Mouse (Mus musculus) cerebellum, adult 8-10 months (tissue): ENCODE measurements at regions not wholly inside any gene's neighbourhood (a gene's known extent, or its start where the extent isn't known, plus 50 kb on each side); places are given as distances from the start of the nearest gene placed in this dataset.

ENCODE experiments used
- DNase-seq: peaks from one replicate; pipeline ENCODE4 v3.0.0; 2022

DNA sequence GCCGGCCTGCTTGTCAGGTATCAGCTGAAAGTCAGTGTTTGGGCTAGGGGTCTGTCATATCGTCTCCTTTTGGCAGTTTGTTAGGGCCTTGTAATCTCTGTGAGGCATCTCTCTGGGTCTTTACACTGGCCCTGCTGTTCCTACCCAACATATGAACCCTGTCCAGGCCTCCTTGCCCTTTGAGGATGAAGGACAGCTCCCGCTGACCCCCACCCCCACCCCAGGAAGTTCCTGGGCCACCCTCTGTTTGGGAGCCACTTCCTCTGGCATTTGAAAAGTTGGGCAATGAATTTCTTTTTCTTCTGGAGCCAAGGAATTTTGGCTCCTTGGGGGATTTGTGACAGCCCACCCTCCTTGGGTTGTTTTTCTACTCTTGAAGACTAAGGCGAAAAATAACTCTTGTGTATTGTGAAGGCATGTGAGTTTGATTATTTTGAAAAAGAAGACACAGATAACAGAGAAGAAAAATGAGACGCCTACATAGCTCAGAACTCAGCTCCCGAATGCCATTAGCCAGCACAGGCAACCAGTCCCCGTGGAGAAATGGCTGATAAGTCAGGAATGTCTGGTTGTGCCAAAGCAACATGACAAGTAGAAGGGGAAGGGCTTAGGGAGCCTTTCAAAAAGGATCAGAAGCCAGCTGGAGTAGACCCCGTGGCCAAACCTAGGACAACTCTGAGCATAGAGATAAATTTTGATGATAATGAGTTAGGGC lies 249.5 kb downstream of the Gm49356 start:
- no peak for DNase-seq

DNA sequence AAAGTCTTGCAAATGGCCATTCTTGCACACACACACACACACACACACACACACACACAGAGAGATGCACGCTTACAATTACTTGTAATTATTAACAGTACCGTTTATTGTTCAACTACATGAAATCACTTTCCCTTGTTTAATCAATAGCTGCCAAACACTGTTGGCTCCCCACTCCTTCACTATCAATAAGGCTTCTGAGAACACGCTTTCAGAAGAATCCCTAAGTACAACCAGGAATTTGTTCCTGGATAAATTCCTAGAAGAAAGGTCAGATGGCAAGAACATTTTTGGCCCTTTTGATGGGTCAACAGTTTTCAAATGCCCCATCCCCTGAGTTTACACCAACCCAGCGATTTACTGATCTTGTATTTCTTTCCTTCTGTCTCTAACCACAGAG lies 252.5 kb downstream of the Gm49356 start:
- DNase-seq, result no peak

DNA sequence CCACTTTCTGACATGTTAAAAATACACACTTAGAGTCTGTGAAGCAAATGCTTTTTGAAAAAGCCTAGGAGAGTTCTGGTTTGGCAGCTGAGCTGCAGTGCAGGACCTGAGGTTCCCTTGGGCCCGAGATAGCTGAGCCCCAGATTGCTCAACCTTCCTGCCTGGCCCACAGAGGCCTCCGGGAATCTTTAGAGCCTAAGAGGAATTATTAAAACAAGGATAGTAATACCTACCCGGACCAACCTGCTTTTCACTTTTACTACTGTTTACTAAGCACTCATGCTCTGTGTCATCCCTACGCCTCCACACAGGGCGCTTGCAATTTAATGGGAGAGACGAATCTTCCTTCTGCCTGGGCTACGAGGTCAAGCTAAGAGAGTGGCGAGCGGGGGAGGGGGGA lies 253.4 kb downstream of the Gm49356 start:
- no peak for DNase-seq

DNA sequence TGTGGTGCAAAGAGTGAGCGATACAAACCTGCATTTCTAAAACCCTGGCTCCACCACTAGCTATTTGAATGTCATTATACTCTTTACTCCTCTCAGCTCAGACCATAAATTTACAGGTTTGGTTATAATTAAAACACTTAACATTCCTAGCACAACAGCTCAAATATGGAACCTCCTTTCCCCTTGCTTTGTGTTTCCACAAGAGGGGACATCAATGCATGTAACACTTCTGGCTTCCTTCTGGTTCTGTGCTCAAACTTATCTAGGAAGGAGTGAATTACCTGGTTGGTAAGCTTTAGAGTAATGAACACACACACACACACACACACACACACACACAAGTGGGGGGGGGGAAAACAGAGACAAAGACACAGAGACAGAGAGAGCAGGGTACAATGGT lies 254.8 kb downstream of the Gm49356 start:
- no peak for DNase-seq

DNA sequence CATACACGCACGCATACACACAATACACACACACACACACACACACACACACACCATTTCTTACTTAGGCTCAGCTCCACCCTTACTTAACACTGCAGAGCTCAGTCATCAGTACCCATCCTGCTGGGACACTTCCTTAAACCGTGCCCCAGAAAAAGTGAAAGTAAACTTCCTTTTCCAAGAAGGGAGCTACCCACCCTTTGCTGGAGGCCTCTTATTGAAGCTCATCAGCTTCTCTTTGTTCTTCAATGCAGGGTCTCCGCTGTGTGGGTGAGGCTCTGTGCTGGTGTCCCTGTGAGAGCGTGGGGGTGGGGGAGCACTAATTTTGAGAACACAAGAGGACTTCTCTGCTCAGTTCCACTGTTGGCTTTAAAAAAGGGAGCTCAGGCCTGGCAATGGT lies 256.6 kb downstream of the Gm49356 start:
- no peak for DNase-seq

DNA sequence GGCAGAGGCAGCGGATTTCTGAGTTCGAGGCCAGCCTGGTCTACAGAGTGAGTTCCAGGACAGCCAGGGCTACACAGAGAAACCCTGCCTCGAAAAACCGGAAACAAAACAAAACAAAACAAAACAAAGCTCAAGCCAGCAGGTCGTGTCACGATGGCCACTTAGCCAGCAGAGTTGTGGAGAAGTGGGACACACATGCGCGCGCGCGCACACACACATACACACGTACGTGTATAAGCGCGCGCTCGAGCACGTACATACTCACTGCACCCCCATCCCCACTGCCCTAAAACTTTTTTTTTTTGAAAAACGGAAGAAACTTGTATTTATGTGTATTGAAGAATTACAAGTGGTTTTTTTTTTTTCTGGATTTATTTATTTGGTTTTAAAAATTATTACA lies 257.0 kb downstream of the Gm49356 start:
- no peak for DNase-seq

DNA sequence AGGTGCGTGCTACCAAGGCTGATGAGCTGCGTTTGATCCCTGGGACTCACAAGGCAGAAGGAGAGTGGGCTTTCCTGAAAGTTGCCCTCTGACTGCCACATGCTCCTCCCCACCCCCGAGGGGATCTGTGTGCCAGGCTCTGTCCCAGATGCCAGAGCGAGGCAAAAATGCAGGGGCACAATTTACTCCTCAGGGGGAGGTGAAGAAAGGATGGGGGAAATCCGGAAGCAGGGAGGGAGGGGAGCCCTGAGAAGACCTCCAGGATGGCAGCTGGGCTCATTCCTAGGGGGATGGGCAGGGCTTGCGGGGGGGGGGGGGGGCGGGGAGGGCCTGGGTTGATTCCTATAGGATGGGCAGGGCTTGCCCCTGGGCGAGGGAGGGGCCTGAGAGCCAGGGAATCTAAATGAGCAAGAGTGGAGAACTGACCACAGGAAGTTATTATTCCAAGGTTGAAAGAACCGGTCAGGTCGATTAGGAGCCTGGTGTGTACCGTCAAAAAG lies 257.5 kb downstream of the Gm49356 start:
- DNase-seq, result no peak

DNA sequence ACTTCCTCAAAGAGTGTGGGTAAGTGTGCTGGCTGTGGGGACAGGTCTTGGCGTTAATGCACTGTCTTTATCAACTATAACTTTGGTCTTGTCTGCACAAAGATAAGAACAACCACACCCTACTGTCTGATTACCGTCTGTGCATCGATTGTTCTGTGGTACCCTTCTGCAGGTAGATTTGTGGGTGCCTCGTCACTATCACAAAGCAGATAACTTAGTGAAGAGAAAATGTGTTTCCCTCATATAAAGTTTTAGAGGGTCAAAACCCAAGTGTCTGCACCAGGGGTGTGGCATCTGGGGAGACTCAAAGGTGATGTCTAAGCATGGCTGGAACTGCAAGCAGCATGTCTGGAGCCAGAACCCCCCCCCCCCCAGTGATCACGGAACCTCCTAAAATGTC lies 259.4 kb downstream of the Gm49356 start:
- DNase-seq, result no peak

DNA sequence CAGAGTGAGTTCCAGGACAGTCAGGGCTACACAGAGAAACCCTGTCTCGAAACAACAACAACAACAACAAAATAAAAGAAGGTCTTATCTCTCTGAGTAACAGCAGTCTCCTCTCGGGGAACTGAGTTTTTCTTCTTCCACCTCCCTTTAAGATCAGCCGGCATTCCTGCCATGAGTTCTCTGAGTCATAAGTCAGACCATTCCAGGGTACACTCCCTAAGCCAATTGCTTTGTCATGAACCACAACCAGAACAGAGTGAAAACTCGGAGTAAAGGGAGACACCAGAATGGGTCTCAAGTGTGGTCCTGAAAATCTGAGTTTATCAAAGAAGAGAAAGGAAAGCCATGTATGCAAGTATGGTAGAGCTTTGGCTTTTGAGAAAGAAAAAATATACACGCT lies 262.4 kb downstream of the Gm49356 start:
- DNase-seq, result no peak

DNA sequence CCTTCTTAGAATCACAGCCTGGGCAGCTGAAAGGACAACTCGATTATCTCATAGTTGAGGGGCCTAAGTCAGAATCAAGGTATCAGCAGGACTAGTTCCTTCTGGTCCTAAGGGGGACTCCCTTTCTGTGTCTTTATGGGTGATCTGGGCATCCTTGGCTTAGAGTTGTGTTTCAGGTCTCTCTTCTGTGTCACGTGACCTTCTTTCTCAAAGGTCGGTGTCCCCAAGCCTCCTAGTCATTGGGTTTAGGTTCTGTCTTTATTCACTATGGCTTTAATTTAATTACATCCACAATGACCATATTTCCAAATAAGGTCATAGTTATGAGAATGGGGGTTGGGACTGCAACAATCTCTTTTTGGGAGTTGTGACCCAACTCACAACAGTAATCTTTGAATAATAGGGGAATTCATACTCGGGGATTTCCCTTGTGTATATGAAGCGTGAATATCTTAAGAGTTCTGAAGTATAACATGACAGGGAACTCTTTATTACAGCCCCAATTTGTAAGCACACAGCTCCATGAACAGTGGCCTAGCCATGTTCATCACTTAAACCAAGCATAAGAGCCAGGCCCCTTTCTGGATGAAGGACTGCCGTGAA lies 263.8 kb downstream of the Gm49356 start:
- no peak for DNase-seq

DNA sequence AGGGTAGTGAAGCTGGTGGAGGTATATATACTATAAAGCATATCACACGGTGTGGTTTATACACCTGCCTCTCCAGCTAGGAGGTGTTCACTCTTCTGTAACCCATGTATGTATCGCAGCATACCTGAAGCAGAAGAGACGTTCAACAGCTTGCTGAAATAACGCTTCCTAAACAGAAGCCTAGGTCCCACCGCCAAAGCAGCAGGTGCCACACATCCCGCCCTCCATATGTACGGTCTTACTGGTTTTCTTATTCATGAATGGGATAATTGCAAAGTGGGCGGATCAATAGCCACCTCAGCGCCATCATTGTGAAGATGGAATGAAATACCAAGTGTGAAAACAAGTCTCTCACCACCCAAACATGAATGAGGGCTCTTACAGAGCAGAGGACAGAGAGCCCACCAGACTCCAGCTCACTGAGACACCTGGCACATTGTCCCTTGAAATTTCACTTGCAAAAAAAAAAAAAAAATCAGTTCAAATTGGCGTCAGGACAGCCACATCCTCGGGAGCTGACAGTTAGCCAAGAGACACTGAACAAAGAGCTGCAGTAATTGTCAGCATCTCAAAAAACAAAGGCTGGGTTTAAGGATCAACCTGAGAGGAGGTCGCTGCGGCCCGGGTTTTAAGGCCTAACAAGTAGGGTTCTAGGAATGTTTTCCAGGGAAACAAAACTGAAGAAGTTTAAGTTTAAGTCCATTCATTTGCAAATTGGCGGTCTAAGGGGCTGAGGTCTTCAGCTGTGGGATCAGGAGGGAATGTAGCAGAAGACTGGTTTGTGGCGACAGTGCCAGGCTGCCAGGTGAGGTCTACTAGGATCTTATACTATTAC lies 264.5 kb downstream of the Gm49356 start:
- no peak for DNase-seq

DNA sequence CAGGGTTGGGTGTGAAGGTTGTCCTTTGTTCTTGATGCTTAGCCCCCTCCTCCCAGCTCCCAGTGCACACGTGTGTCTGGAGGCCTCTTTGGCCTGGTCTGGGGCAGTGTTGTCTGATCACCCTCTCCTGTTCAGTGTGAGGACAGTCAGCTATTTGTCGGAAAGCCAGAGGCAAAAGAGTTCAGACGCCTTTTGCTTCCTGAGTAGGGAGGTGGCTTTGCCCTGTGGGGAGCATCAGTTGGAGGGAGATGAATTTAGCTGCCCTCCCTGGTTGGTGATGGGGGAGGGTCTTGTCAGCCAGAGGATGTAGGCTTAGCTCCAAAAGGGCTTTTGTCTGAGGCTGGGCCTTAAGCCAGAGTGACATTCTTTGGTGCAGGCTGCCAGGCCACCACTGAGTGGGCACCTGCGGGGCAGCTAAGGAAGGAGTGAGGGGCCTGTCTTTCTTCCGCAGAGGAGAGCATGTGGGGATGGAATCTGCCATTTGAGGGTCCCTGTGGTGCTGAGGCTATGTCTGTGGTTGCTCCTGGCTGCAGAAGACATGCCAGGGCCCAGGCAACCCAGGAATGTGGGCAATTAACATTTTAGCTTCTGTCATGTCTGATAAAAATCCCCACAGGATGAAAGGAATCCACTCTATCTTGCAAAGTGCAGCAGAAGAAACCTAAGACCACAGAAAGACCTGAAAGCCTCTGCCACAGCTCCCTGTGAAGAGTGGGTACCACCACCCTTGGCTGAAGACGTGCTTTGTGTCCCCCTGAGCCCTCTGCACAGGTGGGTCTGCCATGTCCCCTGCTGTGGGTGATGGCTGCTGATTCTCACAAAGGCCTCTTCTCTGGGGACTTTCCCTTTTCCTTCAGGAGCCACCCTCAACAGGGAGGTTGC lies 265.6 kb downstream of the Gm49356 start:
- peak; percentile 43 for DNase-seq

DNA sequence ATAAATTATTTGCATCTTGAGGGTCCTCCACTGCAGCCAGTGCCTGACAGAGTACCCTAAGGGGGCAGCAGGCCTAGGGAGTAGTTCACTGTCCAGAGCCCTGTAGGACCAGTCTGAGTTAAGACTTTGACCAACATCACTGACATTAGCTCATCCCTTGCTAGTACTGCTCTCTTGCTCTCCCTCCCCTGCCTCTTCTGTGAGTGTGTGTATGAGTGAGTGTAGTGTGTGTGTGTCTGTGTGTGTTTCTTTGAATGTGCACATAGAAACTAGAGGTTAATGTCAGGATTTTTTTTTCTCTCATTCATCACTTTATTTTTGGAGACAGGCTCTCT lies 266.2 kb downstream of the Gm49356 start:
- no peak for DNase-seq

DNA sequence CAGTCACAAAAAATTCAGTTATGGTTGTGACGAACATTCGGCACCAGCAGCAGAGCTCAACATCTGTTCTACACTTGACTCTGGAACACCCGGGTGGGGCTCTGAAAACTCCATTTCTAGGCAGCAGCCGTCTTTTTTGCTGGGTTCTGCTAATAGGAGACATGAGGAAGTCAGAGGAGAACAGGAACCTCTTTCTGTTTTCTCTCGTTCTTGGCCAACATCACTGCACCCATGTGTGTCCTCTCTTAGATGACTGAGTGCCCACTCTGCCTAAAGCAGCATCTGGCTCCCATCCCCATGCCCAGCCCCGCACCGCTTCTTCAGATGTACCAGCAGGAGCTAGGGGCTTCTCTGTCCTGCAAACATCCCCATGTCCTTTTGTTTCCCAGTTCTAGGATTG lies 267.2 kb downstream of the Gm49356 start:
- DNase-seq, result no peak

DNA sequence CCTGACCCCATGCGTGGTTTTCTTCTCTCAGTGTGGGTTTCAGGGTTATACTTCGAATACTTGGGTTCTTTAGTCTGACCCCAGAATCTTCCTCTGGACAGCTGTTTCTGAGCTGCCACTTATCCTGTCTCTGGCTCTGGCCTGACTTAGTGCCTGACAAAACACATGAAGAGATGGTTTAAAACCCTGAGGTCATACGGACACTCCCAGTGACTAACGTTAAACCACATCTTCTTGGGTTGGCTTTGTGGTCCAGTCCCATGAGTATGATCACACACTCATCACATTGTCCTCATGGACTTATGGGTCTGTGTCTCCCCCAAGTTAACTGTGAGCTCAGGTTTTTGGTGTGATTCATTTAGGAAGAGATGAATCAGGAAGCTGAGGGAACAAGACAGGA lies 269.7 kb downstream of the Gm49356 start:
- DNase-seq, result no peak

DNA sequence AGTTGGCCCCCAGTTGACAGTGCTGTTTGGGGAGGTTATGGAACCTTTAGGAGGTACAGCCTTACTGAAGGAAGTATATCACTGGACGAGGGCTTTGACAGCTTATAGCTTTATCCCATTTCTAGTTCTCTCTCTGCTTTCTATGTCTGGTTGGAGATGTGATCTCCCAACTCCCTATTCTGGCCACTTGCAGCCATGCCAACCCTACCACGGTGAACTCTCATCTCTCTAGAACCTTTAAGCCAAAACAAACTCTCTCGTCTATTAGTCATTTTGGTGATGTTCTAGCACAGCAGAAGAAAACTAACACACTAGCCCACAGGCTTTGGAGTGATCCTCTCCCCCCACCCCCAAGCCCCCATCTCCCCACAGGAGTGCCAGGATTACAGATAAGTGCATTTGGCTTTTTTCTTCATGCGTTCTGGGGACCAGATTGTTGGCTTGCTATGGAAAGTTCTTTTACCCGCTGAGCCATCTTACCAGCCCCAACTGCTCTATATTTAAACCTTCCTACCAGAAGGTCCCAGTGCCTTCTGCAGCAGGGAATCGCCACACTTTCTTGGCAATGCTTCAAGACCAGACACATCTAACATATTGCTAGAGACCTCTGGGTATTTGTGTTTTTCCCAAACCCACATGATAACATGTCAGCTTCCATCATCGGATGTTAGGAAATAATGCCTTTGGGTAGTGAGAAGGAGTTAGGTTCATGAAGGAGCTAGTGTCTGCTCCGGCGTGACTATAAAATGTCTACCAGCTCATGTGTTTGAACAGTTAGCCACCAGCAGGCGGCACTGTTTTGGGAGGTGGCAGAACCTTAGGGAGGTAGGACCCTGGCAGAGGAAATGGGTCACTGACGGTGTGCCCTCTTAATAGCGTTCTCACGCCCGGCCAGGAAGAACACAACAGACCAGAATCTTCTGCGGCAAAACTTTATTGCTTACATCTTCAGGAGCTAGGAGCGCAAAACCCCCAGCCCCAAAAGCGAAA lies 272.1 kb downstream of the Gm49356 start:
- no peak for DNase-seq

DNA sequence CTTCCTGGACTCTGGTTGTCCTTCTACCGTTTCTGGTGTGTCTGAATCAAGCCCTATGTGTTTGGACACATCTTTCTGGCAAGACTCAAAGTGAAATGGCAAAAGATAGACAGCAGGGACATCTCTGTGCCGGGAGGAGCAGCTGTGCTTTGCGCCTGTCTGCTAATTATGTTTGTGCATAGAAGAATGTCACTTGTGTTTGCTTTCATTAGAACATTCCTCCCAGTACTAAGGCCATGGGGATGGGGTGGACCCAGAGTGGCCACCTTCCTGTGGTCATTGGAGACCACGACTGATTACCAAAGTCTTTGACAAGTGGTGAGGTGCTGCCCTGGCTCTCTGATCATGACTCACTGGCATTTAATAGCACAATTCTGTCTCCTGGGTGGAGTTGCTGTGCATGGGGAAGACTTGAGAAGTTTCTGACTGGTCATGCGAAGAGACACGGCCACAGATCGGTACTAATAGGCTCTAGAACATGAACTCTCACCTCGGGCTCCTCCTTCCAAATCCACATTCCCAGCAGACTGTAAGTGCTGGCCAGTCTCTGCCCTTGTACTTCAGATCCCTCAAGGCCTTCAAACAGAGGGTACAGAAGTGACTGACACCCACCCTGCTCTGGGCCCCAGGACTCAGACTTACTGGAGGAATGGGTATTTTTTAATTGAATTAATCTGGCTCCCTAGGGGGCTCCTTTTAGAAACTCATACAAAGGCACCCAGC lies 279.0 kb downstream of the Gm49356 start:
- no peak for DNase-seq

DNA sequence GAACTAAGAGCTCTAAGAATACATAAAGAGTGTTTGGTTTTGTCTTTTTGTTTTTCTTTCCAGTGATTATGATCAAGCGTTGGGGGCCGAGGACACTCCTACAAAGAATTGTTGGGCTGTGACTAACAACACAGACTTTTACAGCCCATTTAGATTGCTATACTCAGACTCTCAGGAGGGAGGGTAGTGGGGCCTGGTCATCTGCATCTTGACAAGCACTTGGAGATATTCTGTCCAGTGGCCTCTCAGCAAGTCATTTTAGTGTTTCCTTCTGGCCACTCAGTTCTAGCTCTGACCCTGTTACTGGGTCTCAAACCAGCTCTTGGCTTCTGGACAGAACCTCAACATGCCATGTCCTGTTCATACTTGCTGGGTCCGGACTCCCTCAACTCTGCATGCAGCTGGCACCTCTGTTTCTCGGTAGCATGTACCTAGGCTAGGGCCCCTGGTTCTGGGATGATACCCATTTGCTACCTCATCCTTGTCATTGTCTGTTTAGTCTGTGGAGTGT lies 279.6 kb downstream of the Gm49356 start:
- DNase-seq, result no peak

DNA sequence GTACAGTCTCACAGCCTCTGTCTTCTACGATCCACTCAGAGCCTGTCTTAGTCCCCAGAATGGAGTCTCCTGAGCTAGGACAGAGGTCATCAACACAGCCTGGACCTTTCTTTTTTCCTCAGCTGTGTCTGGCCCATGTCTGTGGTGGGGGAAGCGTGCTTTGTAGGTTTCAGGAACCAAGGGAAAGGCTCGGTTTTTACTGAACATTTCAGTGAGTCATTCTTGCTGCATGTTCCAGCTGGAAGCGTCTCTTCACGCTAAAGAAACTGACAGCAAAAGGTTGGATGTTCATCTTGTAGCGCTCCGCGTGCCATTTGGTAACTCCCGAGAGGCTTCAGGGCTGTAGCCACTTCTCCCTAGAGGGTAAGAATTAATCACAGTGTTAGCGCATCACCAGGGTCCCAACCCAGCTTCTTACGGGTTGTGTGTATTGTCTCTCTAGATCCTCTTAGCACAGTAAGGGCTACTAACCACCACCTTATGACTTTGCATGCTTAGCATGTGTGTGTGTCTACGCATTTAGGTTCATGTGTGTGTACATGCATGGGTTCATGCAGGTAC lies 280.2 kb downstream of the Gm49356 start:
- no peak for DNase-seq

DNA sequence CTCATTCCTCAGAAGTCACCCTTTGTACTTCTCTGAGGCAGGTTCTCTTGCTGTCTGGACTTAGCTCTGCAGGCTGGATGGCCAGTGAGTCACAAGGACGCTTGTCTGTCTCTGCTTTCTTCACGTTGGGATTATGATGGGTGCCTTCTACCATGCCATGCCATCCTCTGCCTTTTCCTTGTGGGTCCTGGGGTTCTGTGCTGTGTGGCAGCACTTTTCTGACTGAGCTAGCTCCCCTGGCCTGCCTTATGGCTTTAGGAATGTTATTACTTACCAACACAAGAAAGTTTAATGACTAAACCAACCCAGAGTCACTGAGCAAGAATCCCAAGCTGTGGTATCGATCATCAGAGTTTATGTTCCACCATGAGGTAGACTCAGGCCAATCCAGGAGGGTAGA lies 280.7 kb downstream of the Gm49356 start:
- DNase-seq, result no peak

DNA sequence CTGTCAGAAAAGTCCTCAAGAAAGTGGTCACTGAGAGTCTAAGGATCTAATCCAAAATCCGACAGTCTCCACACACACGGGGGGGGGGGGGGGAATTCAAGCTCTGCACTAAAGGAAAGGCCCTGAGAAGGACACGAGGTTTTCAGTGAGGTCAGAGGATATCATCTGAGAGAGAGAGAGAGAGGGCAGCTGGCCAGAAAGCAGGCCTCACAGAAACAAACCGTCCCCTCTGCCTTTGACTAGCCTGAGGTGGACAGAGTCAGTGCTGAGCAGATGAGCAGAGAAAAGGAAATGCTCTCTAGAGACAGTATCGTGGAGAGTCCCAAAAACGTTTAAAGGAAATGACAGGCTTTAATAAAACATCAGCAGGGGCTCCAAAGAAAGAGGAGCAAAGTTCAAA lies 282.0 kb downstream of the Gm49356 start:
- DNase-seq, result no peak
